Comparison of ENCODE assay signal across 19 mouse cellular contexts in the genomic region with DNA sequence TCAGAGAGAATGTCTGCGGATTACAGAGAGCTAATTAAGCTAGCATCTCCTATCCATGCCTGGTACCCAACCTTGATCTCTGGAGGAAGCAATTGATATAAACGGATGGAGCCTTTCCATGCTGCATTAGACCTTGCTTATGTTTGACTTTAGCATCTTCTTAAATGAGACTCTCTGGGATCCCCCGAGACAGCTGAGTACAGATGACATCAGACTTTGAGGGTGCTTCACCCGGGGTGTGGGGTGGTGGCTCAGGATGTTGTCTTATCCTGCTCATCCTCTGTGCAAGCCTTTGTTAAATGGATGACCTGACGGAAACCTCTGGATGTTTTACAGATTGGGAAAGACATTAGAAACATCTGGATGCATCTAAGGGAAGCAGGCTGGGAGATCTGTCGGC. TPM values are rescaled to one million over a fixed set of nuclear protein-coding genes. Genes with fewer than 3 reads are reported as not detected.
DNase-seq lines count a peak whose midpoint lies in the region; ATAC-seq lines count a peak whose summit lies in the region.
"Had no signal": no experiment of that assay in that cellular context is flagged by ENCODE, and none has a peak within 500 bp of the region (broad histone marks: within the 10 kb centered on the region; RNA-seq: fewer than 3 reads in every experiment).

No protein-coding gene starts in this region.

- no peak overlapping the region for H3K4me3 ChIP-seq in intestine, embryonic 15.5 days (replicated peaks)
- H3K4me3 ChIP-seq: embryonic facial prominence, embryonic 10.5 days; embryonic facial prominence, embryonic 12.5 days; forebrain, embryonic 13.5 days; forebrain, embryonic 15.5 days had no signal

- H3K27me3 ChIP-seq in intestine, embryonic 15.5 days (replicated peaks): no peaks in the 10 kb centered on the region
- H3K27me3 ChIP-seq: embryonic facial prominence, embryonic 12.5 days; forebrain, embryonic 13.5 days; forebrain, embryonic 15.5 days had no signal

- no peak overlapping the region for H3K9ac ChIP-seq in intestine, embryonic 15.5 days
- H3K9ac ChIP-seq: embryonic facial prominence, embryonic 12.5 days; forebrain, embryonic 13.5 days; forebrain, embryonic 15.5 days had no signal

- peak; percentile 32 for DNase-seq in thymus, postnatal 0 days (ENCODE audit: low spot score)
- DNase-seq in thymus, postnatal 36 days: no peak
- DNase-seq in induced T-regulatory cell, adult 2 months (ENCODE audit: low read depth): peak; percentile 69
- DNase-seq in naive thymus-derived CD4-positive, alpha-beta T cell, adult 2 months (ENCODE audit: low read depth): peak; percentile 40
- no peak for DNase-seq in layer of hippocampus, adult 9-11 months
- DNase-seq in cerebellum, adult 11 months: no peak
- DNase-seq: adrenal gland, adult 8-10 months; adrenal gland, postnatal 14 days; adrenal gland, postnatal 36 days; cerebellum, adult 18-20 months; cerebellum, adult 8-10 months; cerebellum, adult 9-11 months; cerebellum, postnatal 25 days had no signal

- peak; percentile 43 for ATAC-seq in CD4-positive, CD25-positive, alpha-beta regulatory T cell, adult 4 months
- ATAC-seq in intestine, embryonic 15.5 days: no peak
- ATAC-seq: forebrain, embryonic 13.5 days; forebrain, embryonic 15.5 days had no signal

- 80% methylated on average over 6 of the region's 6 CpGs for WGBS in intestine, embryonic 15.5 days

- H3K4me1 ChIP-seq in intestine, embryonic 15.5 days (replicated peaks): no peaks in the 10 kb centered on the region
- H3K4me1 ChIP-seq: forebrain, embryonic 13.5 days; forebrain, embryonic 15.5 days had no signal

- no peaks in the 10 kb centered on the region for H3K36me3 ChIP-seq in intestine, embryonic 15.5 days
- H3K36me3 ChIP-seq: embryonic facial prominence, embryonic 10.5 days; embryonic facial prominence, embryonic 12.5 days; forebrain, embryonic 15.5 days had no signal

- no peak overlapping the region for H3K4me2 ChIP-seq in intestine, embryonic 15.5 days (replicated peaks)
- H3K4me2 ChIP-seq: embryonic facial prominence, embryonic 12.5 days; forebrain, embryonic 13.5 days; forebrain, embryonic 15.5 days had no signal

- H3K27ac ChIP-seq in intestine, embryonic 15.5 days: no peak overlapping the region
- H3K27ac ChIP-seq: embryonic facial prominence, embryonic 10.5 days; embryonic facial prominence, embryonic 12.5 days; forebrain, embryonic 13.5 days; forebrain, embryonic 15.5 days had no signal

- no peaks in the 10 kb centered on the region for H3K9me3 ChIP-seq in intestine, embryonic 15.5 days
- H3K9me3 ChIP-seq: embryonic facial prominence, embryonic 10.5 days; embryonic facial prominence, embryonic 12.5 days; forebrain, embryonic 13.5 days; forebrain, embryonic 15.5 days had no signal

RNA-seq across cellular contexts. Expression of a gene that starts 48.0 kb away (rescaled TPM):
- 18.0 and 20.3 TPM in 2 replicates for polyA plus RNA-seq in thymus, postnatal 0 days (2015; fragmentation: Nextera tagmentation; extraction: Ambion mirVana)
- 10 to 100 TPM; 43.4 to 55.8 TPM for polyA plus RNA-seq in CD4-positive, CD25-positive, alpha-beta regulatory T cell, adult 4 months (2017; shearing (Covaris generic))
- polyA plus RNA-seq in intestine, embryonic 15.5 days (2015; fragmentation: Nextera tagmentation; extraction: Ambion mirVana): 0.96 and 1.1 TPM in 2 replicates

Comparison
In these comparisons a context has a peak if more than half of its experiments do, and no peak if none do; other contexts are left out.
1. DNase-seq: peak in thymus, postnatal 0 days (single experiment), induced T-regulatory cell, adult 2 months (single experiment) and naive thymus-derived CD4-positive, alpha-beta T cell, adult 2 months (single experiment); none in thymus, postnatal 36 days (0 of 2), layer of hippocampus, adult 9-11 months (single experiment) and cerebellum, adult 11 months (single experiment).